Mouse (Mus musculus): ENCODE results near the gene Thoc3.

GRCm38 (mm10) chr13:54481498-54481897 is 12.8 kb upstream of the Thoc3 start:
- TF ChIP-seq TAL1 (IDR thresholded peaks at IDR 0.05; ENCODE audit: low read length) (no peak), GATA1 (IDR thresholded peaks at IDR 0.05; ENCODE audit: low read length) (no peak)
